Mouse (Mus musculus) neural tube, embryonic 14.5 days (tissue): Measurements from ENCODE around the gene Unc45b. TPM values are rescaled to one million over a fixed set of nuclear protein-coding genes. Genes with fewer than 3 reads are reported as not detected.
A peak's percentile ranks its signal among the peaks of the same experiment; 100 is the strongest.
"Not testable (repeated sequence)": the region's sequence is repeated elsewhere in the genome, so short reads cannot be mapped to it uniquely, and the experiment has no call there.

Experiments used
- ATAC-seq: fragments of 200-750 bp; cut with Nextera tagmentation; 2 replicates; pipeline ENCODE4 v1.8.0; 2017; ENCODE audit warnings: low read depth, mild to moderate bottlenecking, moderate TSS enrichment, moderate library complexity
- H3K27ac ChIP-seq: fragments of 300-500 bp; sonication (generic); 2 replicates; pipeline ENCODE4 v1.5.1; 2014; ENCODE audit warnings: low read depth, mild to moderate bottlenecking, control low read depth, low read length, moderate library complexity, mixed read lengths
- H3K27me3 ChIP-seq: fragments of 300-500 bp; sonication (generic); 2 replicates; pipeline ENCODE4 v1.6.1; 2014; ENCODE audit warnings: low read length; ENCODE audit not compliant: control insufficient read depth, insufficient read depth
- H3K36me3 ChIP-seq: fragments of 300-500 bp; sonication (generic); 2 replicates; pipeline ENCODE4 v1.6.1; 2014; ENCODE audit warnings: low read length, mixed read lengths; ENCODE audit not compliant: control insufficient read depth, insufficient read depth
- H3K4me1 ChIP-seq: fragments of 300-500 bp; sonication (generic); 2 replicates; pipeline ENCODE4 v1.6.1; 2014; ENCODE audit warnings: low read length; ENCODE audit not compliant: control insufficient read depth, insufficient read depth
- H3K4me2 ChIP-seq: fragments of 300-500 bp; sonication (generic); 2 replicates; pipeline ENCODE4 v1.6.1; 2014; ENCODE audit warnings: mild to moderate bottlenecking, low read depth, low read length, control low read depth
- H3K4me3 ChIP-seq: fragments of 300-500 bp; sonication (generic); 2 replicates; pipeline ENCODE4 v1.5.1; 2014; ENCODE audit warnings: low read depth, low read length, control low read depth, mixed read lengths
- H3K9ac ChIP-seq: fragments of 300-500 bp; sonication (generic); replicated peaks from 2 replicates; pipeline ENCODE4 v1.6.1; 2014; ENCODE audit warnings: low read depth, mild to moderate bottlenecking, control low read depth, low read length, mixed read lengths
- H3K9me3 ChIP-seq: fragments of 300-500 bp; sonication (generic); 2 replicates; pipeline ENCODE4 v1.6.1; 2016; ENCODE audit warnings: low read length; ENCODE audit not compliant: control insufficient read depth
- WGBS: fragments of 180-500 bp; shearing (Covaris S2); extraction: QIAGEN DNeasy Blood & Tissue Kit; methylation state at CpG from one replicate; pipeline ENCODE4 v1.1.7; 2014; 5-methylcytosine and 5-hydroxymethylcytosine counted together
- polyA plus RNA-seq: library from polyadenylated mRNA; unstranded; fragments of >200 nt; fragmentation: Nextera tagmentation; extraction: Ambion mirVana; gene quantifications from 2 replicates; pipeline ENCODE4 v1.2.1, GENCODE M21; 2014

Unc45b gene
- polyA plus RNA-seq, 1 experiment from 2014 or later, result 0.92 TPM

DNA sequence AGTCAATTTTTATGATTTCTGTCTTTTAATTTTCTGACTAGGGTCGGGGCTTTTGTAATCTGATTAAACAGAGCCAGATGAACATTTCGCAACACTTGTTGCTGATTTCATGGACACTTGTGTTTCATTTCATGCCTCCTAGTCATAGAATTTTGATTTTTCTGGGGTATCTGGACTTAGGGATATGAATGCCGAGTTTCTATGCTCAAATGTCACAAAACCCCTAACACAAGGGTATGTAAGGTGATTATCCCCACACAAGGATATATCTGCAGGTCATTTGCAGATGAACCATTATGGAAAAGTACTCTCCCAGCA is 19.2 kb downstream of the Unc45b start:
- no peak for ATAC-seq

GRCm38 (mm10) chr11:82930391-82930955 is 20.1 kb downstream of the Unc45b start:
- H3K4me3 ChIP-seq, result peak overlapping the region; percentile 40
- not testable (repeated sequence) for H3K36me3 ChIP-seq, H3K4me1 ChIP-seq, H3K9me3 ChIP-seq, ATAC-seq, H3K27ac ChIP-seq
- H3K4me2 ChIP-seq, result peak overlapping the region; percentile 93
- H3K9ac ChIP-seq, result 0 out of 2 replicates have a peak overlapping the region, but pooled peaks have one; percentile 11
- H3K27me3 ChIP-seq, result peaks cover 23% of the 10 kb centered on the region
- under 1% methylated on average over 73 of the region's 85 CpGs for WGBS

More for the DNA sequence above, 19.2 kb downstream of the Unc45b start:
- Histone ChIP-seq H3K36me3 (no peaks in the 10 kb centered on the region), H3K9me3 (no peaks in the 10 kb centered on the region), H3K4me2 (no peak overlapping the region; the same call in 1 of the 2 replicates), H3K27me3 (peaks cover 22% of the 10 kb centered on the region), H3K4me1 (no peaks in the 10 kb centered on the region), H3K9ac (no peak overlapping the region), H3K27ac (no peak overlapping the region), H3K4me3 (0 out of 2 replicates have a peak overlapping the region, but pooled peaks have one; percentile 40)
- WGBS, result 51% methylated on average over 3 of the region's 3 CpGs

DNA sequence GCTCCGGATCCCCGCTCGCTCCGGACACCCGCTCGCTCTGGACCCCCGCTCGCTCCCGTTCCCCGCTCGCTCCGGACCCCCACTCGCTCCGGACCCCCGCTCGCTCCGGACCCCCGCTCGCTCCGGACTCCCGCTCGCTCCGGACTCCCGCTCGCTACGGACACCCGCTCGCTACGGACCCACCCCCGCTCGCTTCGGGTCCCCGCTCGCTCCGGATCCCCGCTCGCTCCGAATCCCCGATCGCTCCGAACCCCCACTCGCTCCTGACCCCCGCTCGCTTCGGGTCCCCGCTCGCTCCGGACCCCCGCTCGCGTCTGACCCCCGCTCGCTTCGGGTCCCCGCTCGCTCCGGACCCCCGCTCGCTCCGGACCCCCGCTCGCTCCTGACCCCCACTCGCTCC is 20.8 kb downstream of the Unc45b start:
- Histone ChIP-seq H3K4me2 (peak overlapping the region; percentile 93), H3K9ac (peak overlapping the region; percentile 34), H3K27me3 (peaks cover 25% of the 10 kb centered on the region), H3K4me3 (peak overlapping the region; percentile 40)
- H3K27ac ChIP-seq, H3K9me3 ChIP-seq, H3K4me1 ChIP-seq, ATAC-seq, H3K36me3 ChIP-seq: not testable (repeated sequence)
- WGBS, result 3% methylated on average over 57 of the region's 63 CpGs

DNA sequence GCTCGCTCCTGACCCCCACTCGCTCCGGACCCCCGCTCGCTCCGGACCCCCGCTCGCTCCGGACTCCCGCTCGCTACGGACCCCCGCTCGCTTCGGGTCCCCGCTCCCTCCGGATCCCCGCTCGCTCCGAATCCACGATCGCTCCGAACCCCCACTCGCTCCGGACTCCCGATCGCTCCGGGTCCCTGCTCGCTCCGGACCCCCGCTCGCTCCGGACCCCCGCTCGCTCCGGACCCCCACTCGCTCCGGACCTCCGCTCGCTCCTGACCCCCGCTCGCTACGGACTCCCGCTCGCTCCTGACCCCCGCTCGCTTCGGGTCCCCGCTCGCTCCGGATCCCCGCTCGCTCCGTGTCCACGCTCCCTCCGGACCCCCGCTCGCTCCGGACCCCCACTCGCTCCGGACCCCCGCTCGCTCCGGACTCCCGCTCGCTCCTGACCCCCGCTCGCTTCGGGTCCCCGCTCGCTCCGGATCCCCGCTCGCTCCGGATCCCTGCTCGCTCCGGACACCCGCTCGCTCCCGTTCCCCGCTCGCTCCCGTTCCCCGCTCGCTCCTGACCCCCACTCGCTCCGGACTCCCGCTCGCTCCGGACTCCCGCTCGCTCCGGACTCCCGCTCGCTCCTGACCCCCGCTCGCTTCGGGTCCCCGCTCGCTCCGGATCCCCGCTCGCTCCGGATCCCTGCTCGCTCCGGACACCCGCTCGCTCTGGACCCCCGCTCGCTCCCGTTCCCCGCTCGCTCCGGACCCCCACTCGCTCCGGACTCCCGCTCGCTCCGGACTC is 21.5 kb downstream of the Unc45b start:
- Histone ChIP-seq H3K9ac (peak overlapping the region; percentile 34), H3K4me2 (peak overlapping the region; percentile 93), H3K27me3 (peaks cover 25% of the 10 kb centered on the region), H3K4me3 (peak overlapping the region; percentile 40)
- not testable (repeated sequence) for H3K9me3 ChIP-seq, H3K27ac ChIP-seq, H3K4me1 ChIP-seq, ATAC-seq, H3K36me3 ChIP-seq
- 1% methylated on average over 102 of the region's 119 CpGs for WGBS

DNA sequence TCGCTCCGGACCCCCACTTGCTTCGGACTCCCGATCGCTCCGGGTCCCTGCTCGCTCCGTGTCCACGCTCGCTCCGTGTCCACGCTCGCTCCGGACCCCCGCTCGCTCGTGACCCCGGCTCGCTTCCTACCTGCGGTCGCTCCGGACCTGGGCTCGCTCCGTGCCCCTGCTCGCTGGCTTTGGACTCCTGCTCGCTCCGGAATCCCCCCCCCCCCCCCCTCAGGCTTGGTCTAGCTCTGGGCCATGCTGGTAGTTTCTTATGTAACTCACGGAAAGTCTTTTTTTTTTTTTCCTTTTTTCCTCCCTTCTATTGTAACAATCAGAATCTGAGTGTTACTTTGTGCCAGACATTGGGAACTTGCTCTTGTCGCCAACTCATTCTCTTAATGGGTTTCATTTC is 22.8 kb downstream of the Unc45b start:
- Histone ChIP-seq H3K4me2 (peak overlapping the region; percentile 93), H3K4me1 (no peaks in the 10 kb centered on the region), H3K4me3 (peak overlapping the region; percentile 40), H3K9me3 (no peaks in the 10 kb centered on the region), H3K27me3 (peaks cover 25% of the 10 kb centered on the region), H3K9ac (no peak overlapping the region), H3K36me3 (no peaks in the 10 kb centered on the region), H3K27ac (no peak overlapping the region)
- 2% methylated on average over 29 of the region's 29 CpGs for WGBS
- no peak for ATAC-seq

- ATAC-seq, result no peak
- Histone ChIP-seq H3K4me2 (no peak overlapping the region), H3K36me3 (no peaks in the 10 kb centered on the region), H3K4me1 (no peaks in the 10 kb centered on the region), H3K9me3 (no peaks in the 10 kb centered on the region), H3K27ac (no peak overlapping the region), H3K27me3 (no peaks in the 10 kb centered on the region), H3K9ac (no peak overlapping the region), H3K4me3 (no peak overlapping the region)
- WGBS, result 56% methylated on average over 6 of the region's 6 CpGs
These were observed 33.0 kb downstream of the Unc45b start for GRCm38 (mm10) chr11:82943336-82943735.

GRCm38 (mm10) chr11:82945636-82946035 is 35.3 kb downstream of the Unc45b start:
- no peaks in the 10 kb centered on the region for H3K36me3 ChIP-seq
- no peak overlapping the region for H3K4me3 ChIP-seq
- H3K9ac ChIP-seq, result no peak overlapping the region
- WGBS, result 77% methylated on average over 2 of the region's 2 CpGs
- no peak overlapping the region for H3K27ac ChIP-seq
- ATAC-seq, result no peak
- H3K9me3 ChIP-seq, result no peaks in the 10 kb centered on the region
- H3K27me3 ChIP-seq, result peaks cover 2% of the 10 kb centered on the region
- no peaks in the 10 kb centered on the region for H3K4me1 ChIP-seq
- H3K4me2 ChIP-seq, result no peak overlapping the region

DNA sequence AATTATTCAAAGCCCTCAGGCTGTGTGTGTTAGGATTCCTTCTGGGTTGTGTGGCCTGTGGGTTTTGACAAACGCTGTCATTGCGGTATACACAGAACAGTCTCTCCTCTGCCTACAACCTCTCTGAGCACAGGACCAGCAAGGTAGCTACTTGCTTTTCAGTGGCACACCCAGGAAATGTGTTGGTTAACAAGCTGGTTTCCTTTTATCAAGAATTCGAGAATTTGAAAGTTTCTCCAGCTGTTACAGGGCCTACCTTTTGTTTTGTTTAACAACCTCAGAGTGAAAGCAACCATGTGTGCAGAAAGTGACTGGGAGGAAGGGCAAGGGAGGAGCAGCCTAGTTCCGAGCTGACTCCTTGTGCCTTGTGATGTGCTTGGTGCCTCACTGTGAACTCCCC is 37.1 kb downstream of the Unc45b start:
- Histone ChIP-seq H3K4me3 (no peak overlapping the region), H3K4me2 (no peak overlapping the region), H3K9me3 (no peaks in the 10 kb centered on the region), H3K27ac (no peak overlapping the region), H3K4me1 (no peaks in the 10 kb centered on the region), H3K27me3 (peaks cover 14% of the 10 kb centered on the region), H3K9ac (no peak overlapping the region), H3K36me3 (no peaks in the 10 kb centered on the region)
- 48% methylated on average over 4 of the region's 4 CpGs for whole genome bisulfite sequencing
- no peak for ATAC-seq

DNA sequence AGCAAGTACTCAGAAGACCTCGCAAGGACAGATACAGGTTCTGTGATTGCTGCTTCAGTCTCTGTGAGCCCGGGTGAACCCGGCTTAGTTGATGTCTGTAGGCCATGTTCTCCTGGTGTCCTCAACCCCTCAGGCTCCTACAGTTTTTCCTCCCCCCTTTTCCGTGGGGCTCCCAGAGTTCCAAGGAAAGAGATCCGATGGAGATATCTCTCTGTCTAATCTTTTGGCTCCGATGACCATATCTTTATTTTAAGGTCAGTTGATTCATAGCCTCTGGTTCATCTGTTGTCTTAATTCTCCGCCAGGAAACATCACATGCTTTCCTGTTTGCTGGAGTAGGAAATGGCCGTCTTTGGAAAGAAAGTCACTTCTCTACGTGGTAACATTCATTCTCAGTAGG is 38.7 kb downstream of the Unc45b start:
- H3K4me2 ChIP-seq, result no peak overlapping the region
- H3K9me3 ChIP-seq, result no peaks in the 10 kb centered on the region

More for the DNA sequence above, 38.7 kb downstream of the Unc45b start:
- Histone ChIP-seq H3K27me3 (peaks cover 18% of the 10 kb centered on the region), H3K4me1 (no peaks in the 10 kb centered on the region), H3K4me3 (no peak overlapping the region), H3K27ac (no peak overlapping the region), H3K9ac (no peak overlapping the region), H3K36me3 (no peaks in the 10 kb centered on the region)
- ATAC-seq, result no peak
- WGBS, result 87% methylated on average over 9 of the region's 9 CpGs
